Mouse (Mus musculus) liver, postnatal 0 days (tissue): ENCODE results near the gene Uaca.

Experiments
- CTCF ChIP-seq: sonication (generic); IDR thresholded peaks from 2 replicates; pipeline ENCODE4 v1.5.1; 2016; ENCODE audit warnings: antibody characterized with exemption, low read depth
- EP300 ChIP-seq: IDR thresholded peaks from 2 replicates; pipeline ENCODE4 v1.6.1; 2016; ENCODE audit warnings: antibody characterized with exemption, low read depth, mild to moderate bottlenecking

DNA sequence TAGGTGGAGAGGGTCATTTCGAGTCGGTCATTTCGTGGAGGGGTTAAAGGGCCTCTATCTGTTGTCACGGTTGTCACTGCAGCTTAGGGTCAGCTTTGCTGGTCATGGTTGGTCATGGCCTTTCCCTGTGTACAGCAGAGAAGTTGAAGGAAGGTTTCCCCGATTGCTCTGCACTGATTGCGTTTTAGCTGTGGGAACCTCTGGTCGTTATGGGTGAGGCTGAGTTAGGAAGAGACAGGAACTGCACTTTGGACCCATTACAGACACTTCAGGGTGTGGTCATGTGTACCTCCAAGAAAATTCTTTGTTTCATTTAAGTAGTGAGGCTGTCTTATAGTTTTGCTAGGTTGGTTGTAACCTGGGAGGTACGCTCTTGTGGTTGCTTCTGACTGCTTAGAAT lies 21.2 kb downstream of the Uaca start:
- TF ChIP-seq CTCF = no peak
- TF ChIP-seq EP300 = no peak
